Mouse (Mus musculus): ENCODE measurements at regions not wholly inside any gene's neighbourhood (a gene's known extent, or its start where the extent isn't known, plus 50 kb on each side); places are given as distances from the start of the nearest gene placed in this dataset.

DNA sequence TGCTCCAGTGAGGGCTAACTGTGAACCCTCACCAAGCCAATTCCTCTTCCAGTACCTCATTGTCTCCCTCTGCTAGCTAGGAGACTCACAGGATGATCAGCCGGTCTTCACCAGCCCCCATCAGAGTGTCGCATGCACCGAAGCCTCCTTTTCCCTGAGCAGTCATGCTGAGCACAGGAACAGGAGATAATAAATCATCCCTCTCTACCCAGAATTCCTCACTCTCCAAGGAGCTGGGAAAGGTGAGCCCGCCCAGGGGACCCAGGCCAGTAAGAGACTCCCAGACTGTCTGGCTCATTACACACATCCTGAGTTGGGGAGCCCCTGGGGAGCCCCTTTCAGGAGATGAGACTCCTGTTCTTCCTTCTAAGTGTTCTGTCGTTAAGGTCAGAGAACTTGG is 171.7 kb downstream of the Cartpt start:
- H3K9me3 ChIP-seq: no peaks in the 10 kb centered on the region
- H3K4me1 ChIP-seq: peaks cover 10% of the 10 kb centered on the region
- H3K4me3 ChIP-seq: no peak overlapping the region
- no peaks in the 10 kb centered on the region for H3K27me3 ChIP-seq
- ATAC-seq (ENCODE audit: insufficient number of reproducible peaks, insufficient read depth, low FRiP score, low TSS enrichment): no peak
- no peak overlapping the region for H3K9ac ChIP-seq
- H3K27ac ChIP-seq: 0 out of 2 replicates have a peak overlapping the region, but pooled peaks have one; percentile 3
- no peaks in the 10 kb centered on the region for H3K36me3 ChIP-seq
- WGBS: 69% methylated on average over 5 of the region's 5 CpGs
- no peak overlapping the region for H3K4me2 ChIP-seq (replicated peaks)

DNA sequence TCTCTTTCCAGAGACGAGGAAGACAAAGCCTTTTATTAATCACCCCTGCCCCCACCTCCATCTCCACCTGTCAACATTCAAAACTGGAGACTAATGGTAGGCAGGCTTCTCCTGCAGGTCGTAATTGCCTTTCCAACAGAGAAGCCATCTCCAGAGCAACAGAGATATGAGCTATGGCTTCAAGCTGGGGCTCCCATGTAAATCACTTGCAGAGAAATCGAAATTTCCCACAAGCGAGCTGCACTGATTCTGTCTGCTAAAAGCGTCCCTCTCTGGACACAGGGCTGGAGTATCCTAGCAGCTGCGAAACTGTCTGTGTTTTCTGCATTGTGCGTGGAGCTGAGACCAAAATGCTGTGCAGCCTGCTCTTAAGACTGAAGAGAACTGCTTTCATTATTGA is 176.6 kb downstream of the Cartpt start:
- WGBS: 62% methylated on average over 7 of the region's 7 CpGs
- Histone ChIP-seq H3K9me3 (no peaks in the 10 kb centered on the region), H3K4me2 (replicated peaks) (no peak overlapping the region), H3K27ac (no peak overlapping the region), H3K4me1 (peaks cover 6% of the 10 kb centered on the region), H3K9ac (no peak overlapping the region), H3K4me3 (no peak overlapping the region), H3K27me3 (no peaks in the 10 kb centered on the region), H3K36me3 (no peaks in the 10 kb centered on the region)
- ATAC-seq (ENCODE audit: insufficient number of reproducible peaks, insufficient read depth, low FRiP score, low TSS enrichment): no peak

DNA sequence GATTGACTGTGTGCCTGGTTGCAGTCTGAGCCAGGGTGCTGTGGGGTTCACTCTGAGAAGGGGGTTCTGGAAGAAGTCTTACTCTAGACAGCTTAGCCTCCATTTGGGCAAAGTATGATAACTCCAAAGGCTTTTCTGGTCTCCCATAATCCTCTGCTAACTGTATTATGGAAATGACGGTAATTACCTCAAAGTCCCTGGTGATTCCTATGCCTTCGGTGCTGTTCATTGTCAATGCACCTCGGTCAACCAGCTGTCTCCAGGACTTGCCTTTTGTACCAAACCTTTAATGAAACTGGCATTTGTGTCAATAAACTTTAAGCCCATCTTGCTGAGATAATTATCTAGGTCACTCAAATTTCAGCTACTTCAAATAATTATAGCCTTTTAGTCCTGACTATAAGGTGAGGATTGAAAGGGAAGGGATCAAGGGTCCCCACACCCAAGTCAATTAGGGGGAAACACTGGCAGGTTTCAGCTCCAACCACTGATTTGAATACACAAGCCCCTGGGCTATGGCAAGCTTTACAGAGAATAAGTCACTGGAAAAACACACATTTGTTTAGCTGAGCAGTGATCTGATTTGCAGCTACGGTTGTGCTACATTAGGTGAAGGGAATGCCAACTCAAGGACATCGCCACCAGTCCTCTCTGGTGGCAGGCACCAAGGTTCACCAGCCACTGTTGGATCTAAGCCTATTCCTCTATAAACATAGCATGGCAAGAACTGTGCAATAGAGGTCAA is 177.5 kb downstream of the Cartpt start:
- Histone ChIP-seq H3K4me3 (no peak overlapping the region), H3K4me1 (no peaks in the 10 kb centered on the region), H3K9ac (no peak overlapping the region), H3K27me3 (no peaks in the 10 kb centered on the region), H3K27ac (no peak overlapping the region), H3K4me2 (replicated peaks) (no peak overlapping the region), H3K9me3 (no peaks in the 10 kb centered on the region), H3K36me3 (no peaks in the 10 kb centered on the region)
- ATAC-seq (ENCODE audit: insufficient number of reproducible peaks, insufficient read depth, low FRiP score, low TSS enrichment): no peak
- 43% methylated on average over 5 of the region's 5 CpGs for WGBS

DNA sequence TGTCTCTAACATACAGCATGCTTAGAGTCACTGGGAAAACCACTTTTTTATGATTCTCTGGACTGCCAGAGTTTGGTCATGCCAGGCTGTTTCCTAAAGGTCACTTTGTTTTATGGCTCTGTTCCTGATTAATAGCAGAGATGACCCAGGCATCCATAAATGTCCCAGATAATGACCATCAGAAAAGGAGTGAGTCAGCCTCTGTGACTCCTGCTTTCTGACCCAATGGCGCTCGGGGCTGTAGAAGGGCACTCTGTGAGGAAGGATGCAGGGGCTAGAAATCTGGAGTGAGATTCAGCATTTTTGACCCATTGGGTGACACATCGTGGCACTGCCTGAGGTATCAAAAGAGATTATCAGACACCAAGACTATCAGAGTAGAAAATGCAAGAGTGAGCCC is 180.3 kb downstream of the Cartpt start:
- Histone ChIP-seq H3K36me3 (no peaks in the 10 kb centered on the region), H3K9ac (no peak overlapping the region), H3K4me3 (no peak overlapping the region), H3K27me3 (no peaks in the 10 kb centered on the region), H3K4me2 (replicated peaks) (no peak overlapping the region), H3K4me1 (no peaks in the 10 kb centered on the region), H3K27ac (no peak overlapping the region), H3K9me3 (no peaks in the 10 kb centered on the region)
- 86% methylated on average over 3 of the region's 3 CpGs for WGBS
- no peak for ATAC-seq (ENCODE audit: insufficient number of reproducible peaks, insufficient read depth, low FRiP score, low TSS enrichment)

DNA sequence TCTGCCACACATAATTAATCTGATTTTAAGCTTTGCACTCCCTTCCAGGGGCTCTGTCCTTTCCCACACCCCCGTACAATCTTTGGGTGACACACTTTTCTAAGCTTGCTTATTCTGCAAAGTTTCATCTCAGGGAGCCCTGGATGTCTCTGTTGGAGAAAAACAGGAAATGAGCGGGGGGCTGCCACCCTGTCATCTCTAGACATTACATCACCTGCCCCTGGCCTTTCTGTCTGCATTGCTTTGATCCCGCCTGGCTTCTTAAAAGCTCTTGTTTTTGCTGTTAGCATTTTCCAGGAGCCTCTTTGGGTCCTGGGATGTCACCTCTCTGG is 180.2 kb upstream of the Map1b start:
- ATAC-seq (ENCODE audit: insufficient number of reproducible peaks, insufficient read depth, low FRiP score, low TSS enrichment): no peak
- peaks cover 4% of the 10 kb centered on the region; the same call in 1 of the 2 replicates for H3K4me1 ChIP-seq
- H3K4me3 ChIP-seq: no peak overlapping the region
- no peak overlapping the region for H3K4me2 ChIP-seq (replicated peaks)
- WGBS: 48% methylated on average over 3 of the region's 3 CpGs
- no peak overlapping the region for H3K9ac ChIP-seq
- no peaks in the 10 kb centered on the region for H3K36me3 ChIP-seq
- no peaks in the 10 kb centered on the region for H3K27me3 ChIP-seq
- H3K27ac ChIP-seq: no peak overlapping the region
- no peaks in the 10 kb centered on the region for H3K9me3 ChIP-seq

DNA sequence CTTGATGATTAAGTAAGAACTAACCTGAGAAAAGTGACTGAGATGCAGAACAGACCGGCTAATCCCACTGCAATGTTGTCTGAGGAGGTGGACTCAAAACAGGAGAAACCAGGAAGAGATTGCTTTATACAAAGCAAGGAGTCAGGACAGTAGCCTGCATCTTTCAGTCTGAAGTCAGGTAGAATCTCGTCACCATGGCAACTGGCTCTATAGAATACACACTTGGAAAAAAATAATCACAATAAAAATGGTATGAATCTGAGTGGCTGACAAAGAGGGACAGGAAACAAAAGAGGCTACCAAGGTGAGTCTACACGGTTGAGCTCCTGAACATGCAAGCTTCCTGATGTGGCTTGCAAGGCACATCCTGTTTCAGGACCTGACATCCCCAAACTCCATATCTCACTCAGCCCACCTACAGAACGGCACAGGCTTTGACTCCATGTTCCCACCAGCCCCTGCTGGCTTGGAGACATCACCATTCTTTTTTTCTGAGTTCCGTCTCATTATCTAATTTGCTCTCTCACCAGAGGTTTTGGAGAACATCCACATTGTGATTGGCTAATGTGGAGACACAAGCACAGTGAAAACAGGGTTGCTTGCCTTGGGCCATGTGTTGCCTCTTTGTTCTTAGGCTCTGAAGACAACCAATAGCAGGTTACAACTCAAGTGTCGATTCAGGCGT is 179.7 kb upstream of the Map1b start:
- no peaks in the 10 kb centered on the region for H3K9me3 ChIP-seq
- no peaks in the 10 kb centered on the region for H3K27me3 ChIP-seq
- no peaks in the 10 kb centered on the region for H3K36me3 ChIP-seq
- no peak overlapping the region for H3K9ac ChIP-seq
- H3K27ac ChIP-seq: no peak overlapping the region
- ATAC-seq (ENCODE audit: insufficient number of reproducible peaks, insufficient read depth, low FRiP score, low TSS enrichment): no peak
- peaks cover 4% of the 10 kb centered on the region; the same call in 1 of the 2 replicates for H3K4me1 ChIP-seq
- H3K4me3 ChIP-seq: no peak overlapping the region
- no peak overlapping the region for H3K4me2 ChIP-seq (replicated peaks)
- 56% methylated on average over 7 of the region's 7 CpGs for WGBS

DNA sequence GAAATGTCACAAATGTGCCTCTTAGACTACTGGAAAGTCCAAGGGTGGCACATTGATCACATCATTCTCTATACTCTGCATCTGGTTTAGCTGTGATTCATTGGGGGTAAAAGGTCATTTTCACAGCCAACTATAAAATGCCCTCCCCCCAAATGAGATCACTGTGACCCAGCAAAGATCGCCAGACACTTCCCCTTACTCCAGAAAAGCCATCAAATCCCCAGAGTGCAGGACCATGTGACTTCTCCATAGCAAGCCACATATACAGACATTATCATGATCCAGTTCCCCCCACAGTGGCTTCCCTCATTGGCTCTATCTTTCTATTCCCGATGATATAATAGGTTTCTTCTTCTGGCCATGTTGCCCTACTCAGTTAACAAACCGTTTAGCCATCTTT is 163.6 kb upstream of the Map1b start:
- 0 out of 2 replicates have a peak, but pooled peaks cover 8% of the 10 kb centered on the region for H3K9me3 ChIP-seq
- no peak for ATAC-seq (ENCODE audit: insufficient number of reproducible peaks, insufficient read depth, low FRiP score, low TSS enrichment)
- H3K4me2 ChIP-seq (replicated peaks): no peak overlapping the region
- H3K36me3 ChIP-seq: no peaks in the 10 kb centered on the region
- no peak overlapping the region for H3K9ac ChIP-seq
- H3K4me1 ChIP-seq: no peaks in the 10 kb centered on the region
- WGBS: 83% methylated on average over 3 of the region's 3 CpGs
- H3K27me3 ChIP-seq: no peaks in the 10 kb centered on the region
- H3K27ac ChIP-seq: no peak overlapping the region
- no peak overlapping the region for H3K4me3 ChIP-seq

DNA sequence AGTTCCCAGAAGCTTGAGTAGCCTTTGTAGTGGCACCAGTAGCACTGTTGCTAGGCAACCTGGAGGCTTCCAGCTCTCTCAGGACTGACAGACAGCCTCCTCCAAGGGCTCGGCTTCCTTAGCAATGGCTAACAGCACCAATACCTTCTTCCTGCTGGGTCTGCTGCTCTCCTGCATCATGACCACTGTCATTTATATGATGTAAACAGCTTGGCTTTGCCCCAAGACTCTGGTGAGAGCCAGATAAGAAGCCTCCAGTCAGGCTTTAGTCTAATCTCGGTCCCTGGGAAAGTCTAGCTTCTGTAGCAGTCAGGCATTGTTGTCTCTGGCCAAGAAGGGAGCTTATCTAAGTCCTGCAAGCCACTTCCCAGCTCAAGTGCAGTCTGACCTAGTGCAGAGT is 163.1 kb upstream of the Map1b start:
- WGBS: 49% methylated on average over 2 of the region's 2 CpGs
- H3K27me3 ChIP-seq: no peaks in the 10 kb centered on the region
- no peak overlapping the region for H3K9ac ChIP-seq
- 0 out of 2 replicates have a peak, but pooled peaks cover 8% of the 10 kb centered on the region for H3K9me3 ChIP-seq
- no peak overlapping the region for H3K4me2 ChIP-seq (replicated peaks)
- no peak overlapping the region for H3K27ac ChIP-seq
- H3K4me3 ChIP-seq: no peak overlapping the region
- ATAC-seq (ENCODE audit: insufficient number of reproducible peaks, insufficient read depth, low FRiP score, low TSS enrichment): no peak
- H3K4me1 ChIP-seq: no peaks in the 10 kb centered on the region
- no peaks in the 10 kb centered on the region for H3K36me3 ChIP-seq

DNA sequence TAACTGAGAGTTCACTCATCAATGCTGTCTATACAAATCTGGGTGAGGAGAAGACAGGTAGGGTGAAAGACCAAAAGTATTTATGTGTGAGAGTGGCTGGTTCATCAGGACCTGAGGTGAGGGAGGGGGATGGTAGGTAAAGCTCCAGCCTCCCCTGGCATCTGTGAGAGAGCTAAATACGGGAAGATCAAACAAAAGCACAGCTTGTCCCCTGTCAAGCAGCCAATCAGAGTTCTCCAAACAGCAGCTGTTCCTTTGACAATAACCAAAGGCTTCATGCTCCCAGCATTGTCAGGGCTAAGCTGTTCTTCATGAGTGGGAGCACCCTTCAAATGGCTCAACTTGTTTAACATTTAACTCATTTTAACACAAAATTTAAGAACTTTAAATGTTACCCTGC is 160.1 kb upstream of the Map1b start:
- no peak overlapping the region for H3K4me3 ChIP-seq
- WGBS: 26% methylated on average over 1 of the region's 1 CpGs
- H3K4me1 ChIP-seq: no peaks in the 10 kb centered on the region
- no peak for ATAC-seq (ENCODE audit: insufficient number of reproducible peaks, insufficient read depth, low FRiP score, low TSS enrichment)
- no peaks in the 10 kb centered on the region for H3K27me3 ChIP-seq
- H3K27ac ChIP-seq: no peak overlapping the region
- H3K4me2 ChIP-seq (replicated peaks): no peak overlapping the region
- H3K36me3 ChIP-seq: no peaks in the 10 kb centered on the region
- 0 out of 2 replicates have a peak, but pooled peaks cover 8% of the 10 kb centered on the region for H3K9me3 ChIP-seq
- no peak overlapping the region for H3K9ac ChIP-seq

DNA sequence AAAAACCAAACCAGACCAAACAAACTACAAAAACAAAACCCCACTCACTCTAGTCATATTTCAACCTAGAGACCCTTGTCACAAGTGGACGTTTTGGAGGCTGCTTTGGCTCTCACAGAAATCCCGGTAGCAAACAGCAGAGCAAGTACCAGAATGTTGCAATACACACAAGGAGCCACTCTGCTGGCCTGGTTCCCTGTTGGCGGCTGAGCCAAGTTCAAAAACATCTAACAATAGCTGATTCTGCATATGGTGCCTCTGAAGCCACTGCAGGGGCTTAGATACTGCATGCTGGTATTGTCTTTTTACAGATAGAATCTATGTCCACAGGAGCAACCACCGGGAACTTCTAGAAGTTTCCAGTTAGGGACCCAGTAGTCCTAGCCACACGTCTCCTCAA is 159.6 kb upstream of the Map1b start:
- no peak overlapping the region for H3K27ac ChIP-seq
- H3K4me1 ChIP-seq: no peaks in the 10 kb centered on the region
- no peak overlapping the region for H3K4me3 ChIP-seq
- H3K4me2 ChIP-seq (replicated peaks): no peak overlapping the region
- WGBS: 73% methylated on average over 5 of the region's 5 CpGs
- H3K9me3 ChIP-seq: 0 out of 2 replicates have a peak, but pooled peaks cover 8% of the 10 kb centered on the region
- H3K9ac ChIP-seq: no peak overlapping the region
- no peaks in the 10 kb centered on the region for H3K36me3 ChIP-seq
- ATAC-seq (ENCODE audit: insufficient number of reproducible peaks, insufficient read depth, low FRiP score, low TSS enrichment): no peak
- H3K27me3 ChIP-seq: no peaks in the 10 kb centered on the region

DNA sequence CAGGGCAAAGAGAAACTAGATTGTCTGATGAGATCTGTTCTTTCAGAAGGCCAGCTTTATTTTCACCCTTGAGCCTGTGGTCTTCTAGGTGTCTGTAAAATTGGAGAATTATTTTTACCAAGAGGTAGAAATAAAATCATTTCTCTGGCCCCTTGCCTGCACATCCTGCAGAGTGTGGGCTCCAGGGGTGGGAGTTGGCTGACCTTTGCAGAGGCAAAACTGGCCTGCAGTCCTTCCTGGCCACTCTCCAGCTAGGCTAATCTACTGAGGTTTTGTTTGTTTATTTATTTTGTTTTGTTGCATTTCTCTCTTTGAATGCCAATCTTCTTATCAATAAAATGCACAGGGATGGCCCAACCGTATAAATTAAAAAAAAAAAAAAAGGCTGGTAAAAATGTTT is 156.4 kb upstream of the Map1b start:
- no peaks in the 10 kb centered on the region for H3K27me3 ChIP-seq
- H3K4me1 ChIP-seq: no peaks in the 10 kb centered on the region
- no peak overlapping the region for H3K4me3 ChIP-seq
- no peak overlapping the region for H3K4me2 ChIP-seq (replicated peaks)
- no peaks in the 10 kb centered on the region for H3K36me3 ChIP-seq
- 84% methylated on average over 1 of the region's 1 CpGs for WGBS
- H3K9me3 ChIP-seq: no peaks in the 10 kb centered on the region
- no peak overlapping the region for H3K9ac ChIP-seq
- ATAC-seq (ENCODE audit: insufficient number of reproducible peaks, insufficient read depth, low FRiP score, low TSS enrichment): no peak
- H3K27ac ChIP-seq: no peak overlapping the region

DNA sequence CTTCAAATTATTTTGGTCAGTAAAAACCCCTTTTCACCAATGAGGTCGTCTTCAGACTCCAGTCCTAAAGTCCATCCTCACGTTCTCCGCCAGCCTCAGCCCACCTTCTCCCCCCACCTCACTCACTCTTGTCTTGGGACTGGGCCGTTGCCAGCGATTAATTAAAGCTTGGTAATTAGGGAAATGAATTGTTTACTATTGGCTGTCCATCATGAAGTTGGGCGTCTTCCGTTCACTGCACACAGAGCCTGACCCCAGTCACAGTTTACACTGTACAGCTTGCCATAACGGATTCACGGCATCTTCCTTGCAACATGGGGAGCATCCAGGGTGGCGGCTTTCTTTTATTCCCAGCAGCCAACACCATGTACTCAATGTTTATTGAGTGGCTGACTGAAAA is 155.4 kb upstream of the Map1b start:
- H3K36me3 ChIP-seq: no peaks in the 10 kb centered on the region
- ATAC-seq (ENCODE audit: insufficient number of reproducible peaks, insufficient read depth, low FRiP score, low TSS enrichment): no peak
- H3K4me2 ChIP-seq (replicated peaks): no peak overlapping the region
- no peak overlapping the region for H3K27ac ChIP-seq
- H3K9ac ChIP-seq: no peak overlapping the region
- H3K4me3 ChIP-seq: no peak overlapping the region
- no peaks in the 10 kb centered on the region for H3K27me3 ChIP-seq
- H3K4me1 ChIP-seq: no peaks in the 10 kb centered on the region
- no peaks in the 10 kb centered on the region for H3K9me3 ChIP-seq
- WGBS: 75% methylated on average over 10 of the region's 10 CpGs
